Mouse (Mus musculus) liver, postnatal 0 days (tissue): Measurements from ENCODE around the gene Tgm5. TPM values are rescaled to one million over a fixed set of nuclear protein-coding genes. Genes with fewer than 3 reads are reported as not detected.
"Not testable (repeated sequence)": the region's sequence is repeated elsewhere in the genome, so short reads cannot be mapped to it uniquely, and the experiment has no call there.

Experiments
- ATAC-seq: fragments of 200-750 bp; cut with Nextera tagmentation; 2 replicates; pipeline ENCODE4 v1.8.0; 2017; ENCODE audit warnings: mild to moderate bottlenecking, moderate library complexity
- DNase-seq: peaks from one replicate; pipeline ENCODE4 v3.0.0-alpha.2; 2016
- H3K27ac ChIP-seq: fragments of 300-500 bp; sonication (generic); 2 replicates; pipeline ENCODE4 v1.5.1; 2014; ENCODE audit warnings: antibody characterized with exemption, moderate library complexity, mild to moderate bottlenecking, low read depth
- H3K27me3 ChIP-seq: fragments of 300-500 bp; sonication (generic); 2 replicates; pipeline ENCODE4 v1.6.1; 2014; ENCODE audit warnings: low read length, control low read depth, mixed read lengths; ENCODE audit not compliant: insufficient read depth
- H3K36me3 ChIP-seq: fragments of 300-500 bp; sonication (generic); replicated peaks from 2 replicates; pipeline ENCODE4 v1.6.1; 2014; ENCODE audit warnings: mild to moderate bottlenecking, control low read depth, low read length, moderate library complexity, mixed read lengths; ENCODE audit not compliant: insufficient read depth
- H3K4me1 ChIP-seq: fragments of 300-500 bp; sonication (generic); 2 replicates; pipeline ENCODE4 v1.6.1; 2014; ENCODE audit warnings: antibody characterized with exemption, mild to moderate bottlenecking, control low read depth; ENCODE audit not compliant: insufficient read depth
- H3K4me2 ChIP-seq: fragments of 300-500 bp; sonication (generic); 2 replicates; pipeline ENCODE4 v1.6.1; 2014; ENCODE audit warnings: low read depth, mild to moderate bottlenecking, low read length, moderate library complexity, mixed read lengths
- H3K4me3 ChIP-seq: fragments of 300-500 bp; sonication (generic); 2 replicates; pipeline ENCODE4 v1.5.1; 2014; ENCODE audit warnings: low read depth, low read length
- H3K9ac ChIP-seq: fragments of 300-500 bp; sonication (generic); replicated peaks from 2 replicates; pipeline ENCODE4 v1.6.1; 2014; ENCODE audit warnings: mild to moderate bottlenecking, moderate library complexity
- H3K9me3 ChIP-seq: fragments of 300-500 bp; sonication (generic); 2 replicates; pipeline ENCODE4 v1.6.1; 2016; ENCODE audit warnings: mild to moderate bottlenecking, control low read depth, low read length, mixed read lengths
- CTCF ChIP-seq: sonication (generic); IDR thresholded peaks from 2 replicates; pipeline ENCODE4 v1.5.1; 2016; ENCODE audit warnings: antibody characterized with exemption, low read depth
- EP300 ChIP-seq: IDR thresholded peaks from 2 replicates; pipeline ENCODE4 v1.6.1; 2016; ENCODE audit warnings: antibody characterized with exemption, low read depth, mild to moderate bottlenecking
- WGBS: fragments of 180-500 bp; shearing (Covaris S2); extraction: QIAGEN DNeasy Blood & Tissue Kit; methylation state at CpG from one replicate; pipeline ENCODE4 v1.1.7; 2014; ENCODE audit not compliant: insufficient replicate concordance; 5-methylcytosine and 5-hydroxymethylcytosine counted together
- polyA plus RNA-seq: library from polyadenylated mRNA; unstranded; fragments of >200 nt; fragmentation: Nextera tagmentation; extraction: Ambion mirVana; gene quantifications from 2 replicates; pipeline ENCODE4 v1.2.1, GENCODE M21; 2015

Tgm5 gene
- polyA plus RNA-seq: not detected in 2 replicates

DNA sequence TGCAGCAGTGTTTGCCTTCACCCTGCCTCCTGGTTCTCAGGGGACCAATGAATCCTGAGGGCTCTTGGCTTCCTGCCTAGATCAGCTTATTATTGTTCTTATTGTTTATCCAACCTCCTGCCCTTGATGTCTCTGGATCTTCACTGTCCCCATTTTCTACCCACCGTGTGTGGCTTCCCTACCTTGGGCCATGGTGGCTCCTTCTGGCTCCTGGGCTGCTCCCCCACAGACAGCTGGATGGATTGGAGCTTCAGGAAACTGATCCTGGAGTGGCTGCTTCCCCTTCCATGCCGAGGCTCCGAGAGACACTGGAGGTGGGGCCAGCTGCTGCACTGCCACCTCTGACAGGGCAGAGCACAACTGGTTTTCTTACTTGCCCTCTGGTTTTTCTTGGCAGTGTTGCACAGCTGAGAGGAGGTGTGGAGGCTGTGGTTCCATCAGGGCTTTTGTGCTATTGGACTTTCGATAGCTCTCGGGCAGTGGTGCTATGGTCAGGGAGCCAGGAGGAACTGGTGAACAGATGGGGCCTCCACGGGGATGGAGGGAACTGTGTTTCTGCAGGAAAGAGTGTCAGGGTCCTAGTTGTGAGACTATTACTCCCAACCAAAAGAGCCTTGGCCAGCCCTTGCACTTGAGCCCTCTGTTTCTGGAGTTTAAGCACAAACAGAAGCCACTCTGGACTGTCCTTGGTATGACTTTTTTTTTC is at the start of gene Tgm5:
Gene Tgm5 (minus strand): TSS at position 362 of the 706 bp plus-strand sequence.
- H3K36me3 ChIP-seq: no peaks in the 10 kb centered on the region
- ATAC-seq (no peak), DNase-seq (no peak)
- no peak within 1 kb of the TSS for H3K4me2 ChIP-seq
- TF ChIP-seq EP300 (no peak), CTCF (no peak)
- H3K4me1 ChIP-seq: no peaks in the 10 kb centered on the region
- H3K9ac ChIP-seq: no peak within 1 kb of the TSS
- H3K27me3 ChIP-seq: no peaks in the 10 kb centered on the region
- 22% methylated on average over 6 of the region's 6 CpGs for WGBS
- no peaks in the 10 kb centered on the region for H3K9me3 ChIP-seq
- H3K27ac ChIP-seq: no peak within 1 kb of the TSS
- no peak within 1 kb of the TSS for H3K4me3 ChIP-seq

DNA sequence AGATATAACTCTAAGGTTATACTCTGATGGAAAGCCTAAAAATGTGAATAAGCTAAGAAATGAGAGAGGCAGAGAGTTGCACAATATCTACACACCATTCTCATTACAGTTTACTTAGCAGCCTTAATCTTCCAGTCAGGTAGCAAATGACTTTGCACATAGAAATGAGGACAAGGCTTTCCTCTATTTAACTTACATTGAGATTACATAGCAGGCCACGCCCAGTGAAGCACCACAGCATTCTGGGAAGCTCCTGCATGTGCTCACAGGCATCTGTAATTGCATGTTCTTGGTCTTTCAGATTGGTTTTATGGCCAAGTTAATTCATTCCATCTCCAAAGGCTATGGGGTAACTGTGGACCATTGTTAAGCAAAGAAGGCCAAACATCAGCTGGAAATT is 47.2 kb upstream of the Tgm5 start:
- Histone ChIP-seq H3K27me3 (no peaks in the 10 kb centered on the region), H3K4me2 (no peak overlapping the region), H3K36me3 (no peaks in the 10 kb centered on the region), H3K4me1 (peaks cover 4% of the 10 kb centered on the region; the same call in 1 of the 2 replicates), H3K9me3 (no peaks in the 10 kb centered on the region), H3K27ac (no peak overlapping the region), H3K4me3 (no peak overlapping the region), H3K9ac (no peak overlapping the region)
- TF ChIP-seq EP300: no peak
- TF ChIP-seq CTCF: no peak
- DNase-seq (no peak), ATAC-seq (no peak)
- WGBS: 61% methylated on average over 1 of the region's 1 CpGs

DNA sequence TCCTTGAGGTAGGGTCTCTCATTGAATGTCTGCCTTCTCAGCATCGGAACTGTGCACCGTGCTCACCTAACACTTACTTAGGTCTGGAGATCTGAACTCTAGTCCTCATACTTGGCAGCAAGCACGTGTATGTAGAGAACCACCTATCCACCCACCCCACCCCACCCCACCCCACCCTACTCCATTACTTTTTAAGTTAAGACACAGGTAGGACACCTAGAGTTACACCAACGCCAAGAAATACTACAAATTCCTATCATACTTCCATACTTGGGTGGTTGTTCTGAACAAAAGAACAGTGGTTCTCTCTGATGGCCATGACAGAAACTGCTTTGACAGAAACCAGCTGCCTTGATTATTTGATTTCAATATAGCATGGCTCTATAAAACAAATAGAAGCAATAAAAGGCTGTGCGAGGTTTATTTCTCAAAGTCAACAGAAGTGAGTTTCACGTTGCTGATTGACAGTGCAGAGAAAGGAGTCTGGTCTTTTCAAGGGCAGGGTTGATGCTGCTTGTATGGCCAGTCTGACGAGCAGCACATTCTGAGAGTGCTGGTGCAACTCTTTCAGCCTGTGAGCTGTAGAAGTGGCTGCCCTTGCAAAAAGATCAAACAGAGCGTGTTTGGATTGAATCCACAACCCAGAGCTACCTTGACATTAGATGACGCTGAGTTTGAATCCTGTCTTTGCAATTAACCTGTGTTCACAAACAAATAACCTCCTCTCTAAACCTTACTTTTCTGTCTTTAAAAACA is 43.4 kb upstream of the Tgm5 start:
- H3K4me3 ChIP-seq: no peak overlapping the region
- H3K4me2 ChIP-seq: no peak overlapping the region
- 0 out of 2 replicates have a peak, but pooled peaks cover 2% of the 10 kb centered on the region for H3K4me1 ChIP-seq
- ATAC-seq (no peak), DNase-seq (no peak)
- H3K36me3 ChIP-seq: no peaks in the 10 kb centered on the region
- TF ChIP-seq EP300: no peak
- TF ChIP-seq CTCF: no peak
- H3K9me3 ChIP-seq: no peaks in the 10 kb centered on the region
- H3K27ac ChIP-seq: no peak overlapping the region
- H3K9ac ChIP-seq: no peak overlapping the region
- H3K27me3 ChIP-seq: no peaks in the 10 kb centered on the region
- WGBS: 67% methylated on average over 9 of the region's 9 CpGs

DNA sequence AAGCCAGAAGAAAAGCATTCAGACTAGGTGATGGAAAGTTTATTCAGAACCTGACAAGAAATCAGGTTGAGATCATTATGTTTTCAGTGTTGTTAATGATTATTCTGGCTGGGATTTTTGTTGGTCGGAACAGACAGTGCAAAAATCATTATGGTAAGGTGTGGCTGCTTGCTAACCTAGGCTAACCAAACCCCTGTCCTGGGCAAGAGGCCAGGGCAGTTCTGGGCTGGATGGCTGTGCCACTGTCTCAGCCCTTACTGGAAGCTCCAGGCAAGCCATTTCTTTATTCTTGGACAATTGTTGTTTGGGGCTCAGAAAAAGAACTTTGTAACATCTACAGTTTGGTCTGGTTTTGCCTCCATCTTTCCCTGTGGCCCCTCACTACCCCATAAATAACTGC is 41.9 kb upstream of the Tgm5 start:
- TF ChIP-seq CTCF (no peak), EP300 (no peak)
- Histone ChIP-seq H3K36me3 (no peaks in the 10 kb centered on the region), H3K27me3 (no peaks in the 10 kb centered on the region), H3K9ac (no peak overlapping the region), H3K4me1 (0 out of 2 replicates have a peak, but pooled peaks cover 2% of the 10 kb centered on the region), H3K27ac (no peak overlapping the region), H3K4me2 (no peak overlapping the region), H3K9me3 (no peaks in the 10 kb centered on the region), H3K4me3 (no peak overlapping the region)
- ATAC-seq (no peak), DNase-seq (peak; percentile 28)
- 37% methylated on average over 1 of the region's 1 CpGs for WGBS

DNA sequence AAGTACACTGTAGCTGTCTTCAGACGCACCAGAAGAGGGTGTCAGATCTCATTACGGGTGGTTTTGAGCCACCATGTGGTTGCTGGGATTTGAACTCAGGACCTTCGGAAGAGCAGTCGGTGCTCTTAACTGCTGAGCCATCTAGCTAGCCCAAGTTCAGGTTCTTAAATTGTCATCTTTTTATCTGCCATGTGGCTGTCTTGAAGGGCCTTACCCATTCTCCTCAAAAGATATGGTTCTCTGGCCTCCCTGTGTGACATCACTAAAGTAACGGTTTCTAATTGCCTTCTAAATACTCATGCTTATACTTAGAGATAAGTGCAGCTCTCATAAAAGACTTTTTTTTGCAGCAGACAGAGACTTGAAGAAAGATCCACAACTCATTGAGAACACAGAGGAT is 40.7 kb upstream of the Tgm5 start:
- DNase-seq: not testable (repeated sequence)

DNA sequence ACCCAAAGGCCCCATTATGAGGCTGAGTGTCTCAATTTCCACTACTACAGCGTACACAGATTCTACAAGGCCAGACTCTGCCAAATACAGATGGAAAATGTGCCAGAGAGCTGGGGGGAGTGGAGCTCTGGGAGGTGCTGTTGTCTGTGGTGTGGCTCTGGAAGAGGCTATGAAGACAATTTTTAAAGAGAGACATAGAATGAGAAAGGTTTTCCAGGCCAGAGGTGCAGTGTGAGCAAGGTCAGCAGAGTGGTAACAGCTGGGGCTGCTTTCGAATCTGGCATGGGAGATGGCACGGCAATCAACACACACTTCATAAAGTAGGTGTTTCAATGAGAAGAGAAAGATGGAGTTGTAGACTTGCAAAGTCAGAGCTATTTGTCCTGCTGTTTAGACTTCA is 33.6 kb upstream of the Tgm5 start:
- Histone ChIP-seq H3K4me3 (no peak overlapping the region), H3K27ac (no peak overlapping the region), H3K36me3 (no peaks in the 10 kb centered on the region), H3K9ac (no peak overlapping the region), H3K9me3 (no peaks in the 10 kb centered on the region), H3K4me1 (no peaks in the 10 kb centered on the region), H3K27me3 (no peaks in the 10 kb centered on the region), H3K4me2 (no peak overlapping the region)
- TF ChIP-seq EP300: no peak
- no peak for TF ChIP-seq CTCF
- WGBS: 78% methylated on average over 3 of the region's 3 CpGs
- ATAC-seq: no peak
- no peak for DNase-seq

More for the DNA sequence above, 40.7 kb upstream of the Tgm5 start:
- WGBS: 87% methylated on average over 5 of the region's 5 CpGs
- H3K9ac ChIP-seq, H3K9me3 ChIP-seq, ATAC-seq, H3K27me3 ChIP-seq, H3K4me1 ChIP-seq, H3K4me3 ChIP-seq, H3K4me2 ChIP-seq, H3K27ac ChIP-seq, H3K36me3 ChIP-seq: not testable (repeated sequence)
